Mouse (Mus musculus) embryonic facial prominence, embryonic 10.5 days (tissue): ENCODE measurements around the gene Plcb1. TPM values are rescaled to one million over a fixed set of nuclear protein-coding genes. Genes with fewer than 3 reads are reported as not detected.

Experiments
- DNase-seq: peaks from one replicate; pipeline ENCODE4 v3.0.0-alpha.2; 2017; ENCODE audit warnings: low spot score
- H3K27ac ChIP-seq: fragments of 300-500 bp; sonication (generic); replicated peaks from 2 replicates; pipeline ENCODE4 v1.5.1; 2016; ENCODE audit warnings: mild to moderate bottlenecking
- H3K27me3 ChIP-seq: fragments of 300-500 bp; sonication (generic); replicated peaks from 2 replicates; pipeline ENCODE4 v1.6.1; 2016; ENCODE audit warnings: low read depth, mild to moderate bottlenecking; ENCODE audit not compliant: poor library complexity, severe bottlenecking
- H3K36me3 ChIP-seq: fragments of 300-500 bp; sonication (generic); replicated peaks from 2 replicates; pipeline ENCODE4 v1.6.1; 2016; ENCODE audit warnings: mild to moderate bottlenecking, moderate library complexity
- H3K4me1 ChIP-seq: fragments of 300-500 bp; sonication (generic); 2 replicates; pipeline ENCODE4 v1.6.1; 2016
- H3K4me3 ChIP-seq: fragments of 300-500 bp; sonication (generic); 2 replicates; pipeline ENCODE4 v1.5.1; 2016; ENCODE audit warnings: mild to moderate bottlenecking, moderate library complexity
- H3K9me3 ChIP-seq: fragments of 300-500 bp; sonication (generic); 2 replicates; pipeline ENCODE4 v1.6.1; 2016; ENCODE audit warnings: mild to moderate bottlenecking
- WGBS: fragments of 180-500 bp; shearing (Covaris S2); methylation state at CpG from one replicate; pipeline ENCODE4 v1.1.7; 2016; 5-methylcytosine and 5-hydroxymethylcytosine counted together
- polyA plus RNA-seq: library from polyadenylated mRNA; unstranded; fragments of >200 nt; fragmentation: Nextera tagmentation; extraction: Ambion mirVana; gene quantifications from 2 replicates; pipeline ENCODE4 v1.2.1, GENCODE M21; 2016

Gene Plcb1
- polyA plus RNA-seq, 1 experiment from 2014 or later: 6.0 TPM

GRCm38 (mm10) chr2:135402916-135403315 is 617.0 kb downstream of the Plcb1 start:
- Histone ChIP-seq H3K4me3 (no peak overlapping the region), H3K27ac (no peak overlapping the region), H3K27me3 (no peaks in the 10 kb centered on the region), H3K4me1 (no peaks in the 10 kb centered on the region; the same call in 1 of the 2 replicates), H3K36me3 (no peaks in the 10 kb centered on the region), H3K9me3 (no peaks in the 10 kb centered on the region)
- WGBS: 3% methylated on average over 1 of the region's 1 CpGs
- DNase-seq: no peak

- DNase-seq: no peak
- Histone ChIP-seq H3K36me3 (no peaks in the 10 kb centered on the region), H3K4me1 (no peaks in the 10 kb centered on the region; the same call in 1 of the 2 replicates), H3K9me3 (no peaks in the 10 kb centered on the region), H3K4me3 (no peak overlapping the region), H3K27ac (no peak overlapping the region), H3K27me3 (no peaks in the 10 kb centered on the region)
- WGBS: 69% methylated on average over 6 of the region's 6 CpGs
These were observed 617.5 kb downstream of the Plcb1 start for GRCm38 (mm10) chr2:135403344-135403743.

GRCm38 (mm10) chr2:135404095-135404494 is 618.2 kb downstream of the Plcb1 start:
- Histone ChIP-seq H3K27ac (no peak overlapping the region), H3K4me1 (no peaks in the 10 kb centered on the region; the same call in 1 of the 2 replicates), H3K36me3 (no peaks in the 10 kb centered on the region), H3K4me3 (no peak overlapping the region), H3K9me3 (no peaks in the 10 kb centered on the region), H3K27me3 (no peaks in the 10 kb centered on the region)
- no peak for DNase-seq
- WGBS: 74% methylated on average over 1 of the region's 1 CpGs

- H3K4me1 ChIP-seq: no peaks in the 10 kb centered on the region
- WGBS: 48% methylated on average over 5 of the region's 5 CpGs
- H3K27ac ChIP-seq: no peak overlapping the region
These were observed 623.7 kb downstream of the Plcb1 start for GRCm38 (mm10) chr2:135409418-135410097.

GRCm38 (mm10) chr2:135411675-135412074 is 625.8 kb downstream of the Plcb1 start:
- Histone ChIP-seq H3K36me3 (no peaks in the 10 kb centered on the region), H3K27ac (no peak overlapping the region), H3K4me3 (no peak overlapping the region), H3K9me3 (no peaks in the 10 kb centered on the region), H3K27me3 (no peaks in the 10 kb centered on the region), H3K4me1 (no peaks in the 10 kb centered on the region)
- no peak for DNase-seq
- 66% methylated on average over 2 of the region's 2 CpGs for WGBS

More at GRCm38 (mm10) chr2:135409418-135410097, 623.7 kb downstream of the Plcb1 start:
- Histone ChIP-seq H3K4me3 (no peak overlapping the region), H3K9me3 (no peaks in the 10 kb centered on the region), H3K36me3 (no peaks in the 10 kb centered on the region), H3K27me3 (no peaks in the 10 kb centered on the region)
- DNase-seq: no peak

- DNase-seq: no peak
- no peaks in the 10 kb centered on the region for H3K27me3 ChIP-seq
- no peak overlapping the region for H3K4me3 ChIP-seq
- no peaks in the 10 kb centered on the region for H3K36me3 ChIP-seq
- WGBS: 84% methylated on average over 4 of the region's 4 CpGs
- H3K27ac ChIP-seq: no peak overlapping the region
- H3K4me1 ChIP-seq: peaks cover 7% of the 10 kb centered on the region
- H3K9me3 ChIP-seq: no peaks in the 10 kb centered on the region
These were observed 629.3 kb downstream of the Plcb1 start for GRCm38 (mm10) chr2:135415137-135415536.

- H3K9me3 ChIP-seq: no peaks in the 10 kb centered on the region
- no peak overlapping the region for H3K27ac ChIP-seq
- no peaks in the 10 kb centered on the region for H3K36me3 ChIP-seq
- DNase-seq: no peak
- H3K27me3 ChIP-seq: no peaks in the 10 kb centered on the region
- 37% methylated on average over 5 of the region's 5 CpGs for WGBS
- peaks cover 7% of the 10 kb centered on the region for H3K4me1 ChIP-seq
- H3K4me3 ChIP-seq: no peak overlapping the region
These were observed 633.4 kb downstream of the Plcb1 start for GRCm38 (mm10) chr2:135419301-135419700.

- Histone ChIP-seq H3K27me3 (no peaks in the 10 kb centered on the region), H3K4me1 (peaks cover 4% of the 10 kb centered on the region; the same call in 1 of the 2 replicates), H3K36me3 (no peaks in the 10 kb centered on the region), H3K9me3 (no peaks in the 10 kb centered on the region), H3K27ac (no peak overlapping the region), H3K4me3 (no peak overlapping the region)
- no peak for DNase-seq
- WGBS: 82% methylated on average over 5 of the region's 5 CpGs
These were observed 649.2 kb downstream of the Plcb1 start for GRCm38 (mm10) chr2:135434947-135435515.

- WGBS: 92% methylated on average over 3 of the region's 3 CpGs
- H3K4me1 ChIP-seq: peaks cover 4% of the 10 kb centered on the region; the same call in 1 of the 2 replicates
- no peak for DNase-seq
These were observed 653.2 kb downstream of the Plcb1 start for GRCm38 (mm10) chr2:135439034-135439433.

GRCm38 (mm10) chr2:135439546-135440517 is 654.0 kb downstream of the Plcb1 start:
- DNase-seq: peak; percentile 9
- no peak overlapping the region for H3K27ac ChIP-seq
- 0 out of 2 replicates have a peak overlapping the region, but pooled peaks have one; percentile 25 for H3K4me3 ChIP-seq
- H3K9me3 ChIP-seq: no peaks in the 10 kb centered on the region
- 18% methylated on average over 7 of the region's 7 CpGs for WGBS
- no peaks in the 10 kb centered on the region for H3K27me3 ChIP-seq
- H3K36me3 ChIP-seq: no peaks in the 10 kb centered on the region
- peaks cover 4% of the 10 kb centered on the region; the same call in 1 of the 2 replicates for H3K4me1 ChIP-seq

More at GRCm38 (mm10) chr2:135439034-135439433, 653.2 kb downstream of the Plcb1 start:
- Histone ChIP-seq H3K27me3 (no peaks in the 10 kb centered on the region), H3K9me3 (no peaks in the 10 kb centered on the region), H3K36me3 (no peaks in the 10 kb centered on the region), H3K27ac (no peak overlapping the region), H3K4me3 (no peak overlapping the region)

GRCm38 (mm10) chr2:135453581-135453980 is 667.7 kb downstream of the Plcb1 start:
- no peaks in the 10 kb centered on the region for H3K27me3 ChIP-seq
- no peak overlapping the region for H3K27ac ChIP-seq
- 91% methylated on average over 1 of the region's 1 CpGs for WGBS
- no peak for DNase-seq
- H3K36me3 ChIP-seq: no peaks in the 10 kb centered on the region
- no peaks in the 10 kb centered on the region for H3K9me3 ChIP-seq
- no peaks in the 10 kb centered on the region for H3K4me1 ChIP-seq
- H3K4me3 ChIP-seq: no peak overlapping the region

- Histone ChIP-seq H3K36me3 (no peaks in the 10 kb centered on the region), H3K4me1 (no peaks in the 10 kb centered on the region), H3K27me3 (no peaks in the 10 kb centered on the region), H3K27ac (no peak overlapping the region), H3K4me3 (no peak overlapping the region), H3K9me3 (no peaks in the 10 kb centered on the region)
- WGBS: 85% methylated on average over 2 of the region's 2 CpGs
- no peak for DNase-seq
These were observed 668.1 kb downstream of the Plcb1 start for GRCm38 (mm10) chr2:135454015-135454414.
